Comparison of ENCODE assay signal across 18 mouse cellular contexts in genomic region chr3:79446124-79446523, GRCm38 (mm10).
A peak's percentile ranks its signal among the peaks of the same experiment; 100 is the strongest.
DNase-seq lines count a peak whose midpoint lies in the region; TF ChIP-seq lines count a peak whose summit lies in the region.
"Had no signal": no experiment of that assay in that cellular context is flagged by ENCODE, and none has a peak within 500 bp of the region (broad histone marks: within the 10 kb centered on the region; RNA-seq: fewer than 3 reads in every experiment).

No protein-coding gene starts in this region.

- peak; percentile 12; the same call in 1 of the 2 replicates for TF ChIP-seq CTCF in gastrocnemius, adult 2 months (IDR thresholded peaks at IDR 0.05)
- TF ChIP-seq CTCF in left cerebral cortex, adult 2 months (IDR thresholded peaks at IDR 0.05) = peak; percentile 5; the same call in 1 of the 2 replicates
- no peak for TF ChIP-seq CTCF in embryonic fibroblast, embryonic 13.5 days (IDR thresholded peaks at IDR 0.05; ENCODE audit: borderline replicate concordance, insufficient read depth, low read length)

- H3K27ac ChIP-seq in gastrocnemius, adult 2 months = no peak overlapping the region
- no peak overlapping the region for H3K27ac ChIP-seq in left cerebral cortex, adult 2 months
- no peak overlapping the region for H3K27ac ChIP-seq in ES-E14 (ENCODE audit: insufficient read depth, low read depth, low read length, poor library complexity, severe bottlenecking)
- 0 out of 2 replicates have a peak overlapping the region, but pooled peaks have one; percentile 14 for H3K27ac ChIP-seq in embryonic fibroblast, embryonic 13.5 days (ENCODE audit: insufficient read depth, low read length)
- H3K27ac ChIP-seq: hindbrain, embryonic 10.5 days; hindbrain, embryonic 13.5 days had no signal

- no peaks in the 10 kb centered on the region for H3K4me1 ChIP-seq in ES-E14 (ENCODE audit: control insufficient read depth in 2 of 2, insufficient read depth in 2 of 2, low read length in 2 of 2, poor library complexity in 1 of 2)
- peaks cover 6% of the 10 kb centered on the region for H3K4me1 ChIP-seq in embryonic fibroblast, embryonic 13.5 days (ENCODE audit: control insufficient read depth, insufficient read depth, low read length)

- in situ Hi-C loops in ES-E14 (cut with MboI; ENCODE audit: low sequenced_read_pairs in 2 of 2, unreplicated experiment in 2 of 2) = loop anchor here (5.0 to 25.0 kb wide), 2 partner anchors 234 to 244 kb away; no protein-coding TSS in a partner anchor

- H3K9ac ChIP-seq in ES-E14 (ENCODE audit: insufficient read depth, low read depth, low read length, poor library complexity, severe bottlenecking) = no peak overlapping the region
- H3K9ac ChIP-seq: forebrain, postnatal 0 days; hindbrain, embryonic 13.5 days had no signal

- TF ChIP-seq POLR2A in embryonic fibroblast, embryonic 13.5 days (IDR thresholded peaks at IDR 0.05; ENCODE audit: low read depth, low read length) = no peak

- DNase-seq in gastrocnemius, adult 2 months = no peak
- no peak for DNase-seq in gastrocnemius, adult 18-20 months (ENCODE audit: low spot score)
- DNase-seq in left cerebral cortex, adult 2 months (ENCODE audit: extremely low spot score in 1 of 2, low spot score in 2 of 2) = no peak
- no peak for DNase-seq in left cerebral cortex, postnatal 4 days
- DNase-seq in ES-E14 (ENCODE audit: low read depth, low spot score) = peak; percentile 47
- DNase-seq in ovary, adult 18-20 months (ENCODE audit: low spot score) = no peak
- no peak for DNase-seq in right cerebral cortex, postnatal 10 days (ENCODE audit: low spot score in 2 of 2)
- DNase-seq: adrenal gland, adult 8-10 months; adrenal gland, postnatal 36 days; cerebellum, adult 18-20 months; cerebellum, adult 9-10 months; cerebellum, postnatal 14 days; forebrain, postnatal 0 days; gastrocnemius, postnatal 10 days; gastrocnemius, postnatal 36 days had no signal

- no peaks in the 10 kb centered on the region for H3K9me3 ChIP-seq in ES-E14 (ENCODE audit: control insufficient read depth, insufficient read depth, low read depth, low read length)
- H3K9me3 ChIP-seq: hindbrain, embryonic 13.5 days had no signal

- intact Hi-C loops in gastrocnemius, adult 2 months (cut with DNase I) = no loop called here
- intact Hi-C loops in left cerebral cortex, adult 2 months (cut with DNase I) = no loop called here
- intact Hi-C loops in left cerebral cortex, postnatal 4 days (cut with DNase I) = no loop called here

- no peak overlapping the region for H3K4me3 ChIP-seq in gastrocnemius, adult 2 months
- no peak overlapping the region for H3K4me3 ChIP-seq in left cerebral cortex, adult 2 months
- no peak overlapping the region for H3K4me3 ChIP-seq in ES-E14 (ENCODE audit: insufficient read depth in 1 of 2, low read depth in 1 of 2, low read length in 2 of 2, poor library complexity in 1 of 2, severe bottlenecking in 1 of 2)
- no peak overlapping the region for H3K4me3 ChIP-seq in embryonic fibroblast, embryonic 13.5 days (ENCODE audit: insufficient read depth, low read length)
- H3K4me3 ChIP-seq: hindbrain, embryonic 10.5 days; hindbrain, embryonic 13.5 days had no signal

- H3K36me3 ChIP-seq in ES-E14 (ENCODE audit: control insufficient read depth, insufficient read depth, low read length, poor library complexity, severe bottlenecking) = no peaks in the 10 kb centered on the region
- H3K36me3 ChIP-seq: hindbrain, embryonic 10.5 days; hindbrain, embryonic 13.5 days had no signal

TF ChIP-seq in ES-E14, 5 proteins besides CTCF, POLR2A, EP300 and RAD21:
- TF ChIP-seq CHD2 (IDR thresholded peaks at IDR 0.05; ENCODE audit: low read depth, low read length) = no peak
- TF ChIP-seq ZC3H11A (IDR thresholded peaks at IDR 0.05; ENCODE audit: borderline replicate concordance, low read depth, low read length) = peak; percentile 76; the same call in 1 of the 2 replicates
- TF ChIP-seq ZNF384 (IDR thresholded peaks at IDR 0.05; ENCODE audit: low read depth, low read length) = peak; percentile 54; the same call in 1 of the 2 replicates
